Mouse (Mus musculus) thymus, adult 2 months (tissue): ENCODE results near the gene Tsks.

Source experiments
- CTCF ChIP-seq: fragments of 200-500 bp; IDR thresholded peaks from 2 replicates; pipeline ENCODE4 v1.5.1; 2012; ENCODE audit warnings: mild to moderate bottlenecking, control low read depth, low read length, moderate library complexity, borderline replicate concordance; ENCODE audit not compliant: control insufficient read depth, poor library complexity, insufficient read depth; ENCODE audit errors: extremely low read depth
- POLR2A ChIP-seq: fragments of 200-500 bp; IDR thresholded peaks from 2 replicates; pipeline ENCODE4 v1.6.1; 2012; ENCODE audit warnings: mild to moderate bottlenecking, low read length, control low read depth, moderate library complexity; ENCODE audit not compliant: control insufficient read depth, poor library complexity, insufficient read depth; ENCODE audit errors: extremely low read depth

DNA sequence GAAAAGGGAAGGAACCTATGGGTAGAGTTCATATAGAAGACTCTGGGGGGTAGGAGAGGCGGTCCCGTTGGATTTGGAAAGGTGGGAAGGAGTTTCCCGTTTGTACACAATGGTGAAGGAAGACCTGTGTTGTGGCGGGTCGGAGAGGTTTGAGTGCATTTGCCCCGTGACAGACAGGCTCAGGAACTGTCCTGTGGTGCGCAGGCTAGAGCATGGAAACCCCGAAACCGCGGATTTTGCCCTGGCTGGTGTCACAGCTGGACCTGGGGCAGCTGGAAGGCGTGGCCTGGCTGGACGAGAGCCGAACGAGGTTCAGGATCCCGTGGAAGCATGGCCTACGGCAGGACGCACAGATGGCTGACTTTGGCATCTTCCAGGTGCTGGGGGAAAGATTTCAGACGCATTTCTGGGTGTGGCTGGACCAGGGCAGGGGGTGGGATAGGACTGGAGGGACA lies 55.5 kb downstream of the Tsks start, which contains the start of gene Bcl2l12:
- TF ChIP-seq CTCF (no peak), POLR2A (no peak)
